Mouse (Mus musculus): ENCODE results near the gene Anapc10.

- TF ChIP-seq CTCF (IDR thresholded peaks at IDR 0.05; ENCODE audit: insufficient read depth, low read length) (no peak), POLR2A (IDR thresholded peaks at IDR 0.05; ENCODE audit: borderline replicate concordance, extremely low read depth, low read depth, low read length) (no peak)
These were observed 37.0 kb downstream of the Anapc10 start for GRCm38 (mm10) chr8:79748591-79748990.
